ENCODE assay signal across 26 mouse cellular contexts in genomic region chr7:138488201-138488720, GRCm38 (mm10).
A peak's percentile ranks its signal among the peaks of the same experiment; 100 is the strongest.
DNase-seq lines count a peak whose midpoint lies in the region; ATAC-seq and TF ChIP-seq lines count a peak whose summit lies in the region.
"Had no signal": no experiment of that assay in that cellular context is flagged by ENCODE, and none has a peak within 500 bp of the region (broad histone marks: within the 10 kb centered on the region; RNA-seq: fewer than 3 reads in every experiment).

No protein-coding gene starts in this region.

- no peak overlapping the region for H3K9ac ChIP-seq in kidney, embryonic 14.5 days (ENCODE audit: low read depth, low read length)
- H3K9ac ChIP-seq in midbrain, embryonic 11.5 days (ENCODE audit: low read length): no peak overlapping the region
- no peak overlapping the region for H3K9ac ChIP-seq in midbrain, embryonic 13.5 days (replicated peaks)
- H3K9ac ChIP-seq: limb, embryonic 12.5 days; liver, postnatal 0 days; midbrain, embryonic 15.5 days had no signal

- H3K27me3 ChIP-seq in kidney, adult 2 months (replicated peaks; ENCODE audit: control insufficient read depth, insufficient read depth, low read length): no peaks in the 10 kb centered on the region
- H3K27me3 ChIP-seq in kidney, embryonic 14.5 days (ENCODE audit: control insufficient read depth, insufficient read depth, low read length): no peaks in the 10 kb centered on the region
- H3K27me3 ChIP-seq in midbrain, embryonic 11.5 days (ENCODE audit: control insufficient read depth, insufficient read depth, low read length): no peaks in the 10 kb centered on the region
- no peaks in the 10 kb centered on the region for H3K27me3 ChIP-seq in midbrain, embryonic 13.5 days
- H3K27me3 ChIP-seq: limb, embryonic 12.5 days; midbrain, embryonic 15.5 days had no signal

- no peak for ATAC-seq in kidney, embryonic 14.5 days (ENCODE audit: low FRiP score, low TSS enrichment)
- ATAC-seq in midbrain, embryonic 11.5 days (ENCODE audit: low FRiP score): no peak
- no peak for ATAC-seq in midbrain, embryonic 13.5 days
- ATAC-seq: CD4-positive, CD25-positive, alpha-beta regulatory T cell, adult 4 months; forebrain, embryonic 16.5 days; hindbrain, embryonic 16.5 days; liver, postnatal 0 days; lung, postnatal 0 days; midbrain, embryonic 15.5 days had no signal

- WGBS in kidney, adult 2 months: 45% methylated on average over 3 of the region's 3 CpGs
- 86% methylated on average over 3 of the region's 3 CpGs for WGBS in kidney, embryonic 14.5 days
- 78% methylated on average over 3 of the region's 3 CpGs for WGBS in midbrain, embryonic 11.5 days
- 80% methylated on average over 3 of the region's 3 CpGs for WGBS in midbrain, embryonic 13.5 days

- no peaks in the 10 kb centered on the region for H3K4me1 ChIP-seq in kidney, adult 2 months (ENCODE audit: control insufficient read depth, insufficient read depth, low read length)
- no peaks in the 10 kb centered on the region for H3K4me1 ChIP-seq in kidney, embryonic 14.5 days (ENCODE audit: control insufficient read depth, insufficient read depth, low read length)
- no peaks in the 10 kb centered on the region for H3K4me1 ChIP-seq in midbrain, embryonic 11.5 days (ENCODE audit: control insufficient read depth, insufficient read depth, low read length)
- no peaks in the 10 kb centered on the region for H3K4me1 ChIP-seq in midbrain, embryonic 13.5 days (replicated peaks)
- H3K4me1 ChIP-seq: limb, embryonic 12.5 days; midbrain, embryonic 15.5 days had no signal

- no peaks in the 10 kb centered on the region for H3K9me3 ChIP-seq in kidney, embryonic 14.5 days (ENCODE audit: control insufficient read depth, low read length)
- no peaks in the 10 kb centered on the region for H3K9me3 ChIP-seq in midbrain, embryonic 11.5 days (ENCODE audit: control insufficient read depth, low read length)
- H3K9me3 ChIP-seq in midbrain, embryonic 13.5 days: no peaks in the 10 kb centered on the region
- H3K9me3 ChIP-seq: limb, embryonic 12.5 days; midbrain, embryonic 15.5 days had no signal

- no peak overlapping the region for H3K4me3 ChIP-seq in kidney, adult 2 months (ENCODE audit: insufficient read depth, low read depth, low read length)
- H3K4me3 ChIP-seq in kidney, embryonic 14.5 days (ENCODE audit: low read length): no peak overlapping the region
- no peak overlapping the region for H3K4me3 ChIP-seq in midbrain, embryonic 11.5 days (ENCODE audit: low read depth, low read length)
- no peak overlapping the region for H3K4me3 ChIP-seq in midbrain, embryonic 13.5 days (replicated peaks)
- H3K4me3 ChIP-seq: erythroblast, embryonic 14.5 days; gastrocnemius, adult 2 months; limb, embryonic 12.5 days; midbrain, embryonic 15.5 days had no signal

- no peak overlapping the region for H3K4me2 ChIP-seq in kidney, embryonic 14.5 days (replicated peaks; ENCODE audit: low read depth, low read length)
- no peak overlapping the region for H3K4me2 ChIP-seq in midbrain, embryonic 11.5 days
- no peak overlapping the region for H3K4me2 ChIP-seq in midbrain, embryonic 13.5 days (replicated peaks)
- H3K4me2 ChIP-seq: limb, embryonic 12.5 days; liver, embryonic 11.5 days; midbrain, embryonic 15.5 days had no signal

- no peak for TF ChIP-seq CTCF in kidney, adult 2 months (conservative IDR thresholded peaks at IDR 0.05; ENCODE audit: insufficient read depth, insufficient read length, low read depth, low read length)

- no peaks in the 10 kb centered on the region for H3K36me3 ChIP-seq in kidney, adult 2 months (ENCODE audit: control insufficient read depth, insufficient read depth, low read length)
- no peaks in the 10 kb centered on the region for H3K36me3 ChIP-seq in kidney, embryonic 14.5 days (ENCODE audit: control insufficient read depth, insufficient read depth, low read length)
- no peaks in the 10 kb centered on the region for H3K36me3 ChIP-seq in midbrain, embryonic 11.5 days (ENCODE audit: control insufficient read depth, insufficient read depth, low read length)
- no peaks in the 10 kb centered on the region for H3K36me3 ChIP-seq in midbrain, embryonic 13.5 days
- H3K36me3 ChIP-seq: limb, embryonic 12.5 days; midbrain, embryonic 15.5 days had no signal

- DNase-seq in kidney, adult 2 months: peak; percentile 79
- peak; percentile 17 for DNase-seq in midbrain, embryonic 11.5 days (ENCODE audit: low spot score, missing footprints)
- peak; percentile 22 for DNase-seq in kidney, postnatal 14 days
- no peak for DNase-seq in MN1 (ENCODE audit: low spot score)
- DNase-seq in retina, postnatal 1 day: no peak
- DNase-seq: adrenal gland, postnatal 14 days; cerebellum, adult 11 months; cerebellum, postnatal 10 days; gastrocnemius, adult 2 months; gastrocnemius, postnatal 36 days; liver, postnatal 0 days; right cerebral cortex, adult 18-20 months; spleen, adult 18-20 months; thymus, adult 18-20 months; thymus, postnatal 25 days had no signal

- no peak for TF ChIP-seq POLR2A in kidney, adult 2 months (IDR thresholded peaks at IDR 0.05; ENCODE audit: low read depth, low read length)

- no peak overlapping the region for H3K27ac ChIP-seq in kidney, adult 2 months (ENCODE audit: insufficient read depth, low read depth, low read length)
- H3K27ac ChIP-seq in kidney, embryonic 14.5 days (ENCODE audit: low read depth, low read length): no peak overlapping the region
- H3K27ac ChIP-seq in midbrain, embryonic 11.5 days (ENCODE audit: low read depth, low read length): no peak overlapping the region
- no peak overlapping the region for H3K27ac ChIP-seq in midbrain, embryonic 13.5 days
- H3K27ac ChIP-seq: gastrocnemius, adult 2 months; limb, embryonic 12.5 days; macrophage; midbrain, embryonic 15.5 days had no signal

Comparison
In these comparisons a context has a peak if more than half of its experiments do, and no peak if none do; other contexts are left out.
1. DNase-seq: peak in kidney, adult 2 months (single experiment), midbrain, embryonic 11.5 days (single experiment) and kidney, postnatal 14 days (single experiment); none in MN1 (single experiment) and retina, postnatal 1 day (single experiment).